Mouse (Mus musculus) liver, adult 2 months (tissue): ENCODE data around the gene Agtr1b.

Source experiments
- CTCF ChIP-seq: fragments of 200-500 bp; IDR thresholded peaks from 2 replicates; pipeline ENCODE4 v1.5.1; 2011; ENCODE audit warnings: low read depth, low read length, control low read depth
- POLR2A ChIP-seq: fragments of 200-500 bp; IDR thresholded peaks from 2 replicates; pipeline ENCODE4 v1.6.1; 2011; ENCODE audit warnings: low read length, control low read depth; ENCODE audit not compliant: insufficient read depth; ENCODE audit errors: extremely low read depth

DNA sequence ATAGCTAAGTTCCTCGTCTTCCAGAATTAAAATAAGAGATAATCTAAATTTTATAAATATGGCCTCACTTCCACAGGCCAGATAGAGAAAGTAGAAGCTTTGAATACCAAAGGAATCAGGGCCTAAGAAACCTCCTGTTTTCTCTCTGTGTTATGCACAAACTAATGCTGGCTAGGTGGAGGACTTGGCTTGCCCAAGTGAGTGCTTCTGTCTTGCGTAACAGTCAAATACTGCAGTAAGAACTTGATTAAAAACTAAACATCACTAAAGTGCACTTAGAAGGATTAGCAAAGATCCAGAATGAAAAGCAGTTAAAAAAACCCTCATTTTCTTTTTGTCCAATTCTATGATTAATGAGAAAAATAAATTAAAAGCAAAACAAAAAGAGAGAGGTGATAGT, 78.2 kb downstream of the Agtr1b start:
- TF ChIP-seq CTCF (no peak), POLR2A (no peak)
